In the genomic region with DNA sequence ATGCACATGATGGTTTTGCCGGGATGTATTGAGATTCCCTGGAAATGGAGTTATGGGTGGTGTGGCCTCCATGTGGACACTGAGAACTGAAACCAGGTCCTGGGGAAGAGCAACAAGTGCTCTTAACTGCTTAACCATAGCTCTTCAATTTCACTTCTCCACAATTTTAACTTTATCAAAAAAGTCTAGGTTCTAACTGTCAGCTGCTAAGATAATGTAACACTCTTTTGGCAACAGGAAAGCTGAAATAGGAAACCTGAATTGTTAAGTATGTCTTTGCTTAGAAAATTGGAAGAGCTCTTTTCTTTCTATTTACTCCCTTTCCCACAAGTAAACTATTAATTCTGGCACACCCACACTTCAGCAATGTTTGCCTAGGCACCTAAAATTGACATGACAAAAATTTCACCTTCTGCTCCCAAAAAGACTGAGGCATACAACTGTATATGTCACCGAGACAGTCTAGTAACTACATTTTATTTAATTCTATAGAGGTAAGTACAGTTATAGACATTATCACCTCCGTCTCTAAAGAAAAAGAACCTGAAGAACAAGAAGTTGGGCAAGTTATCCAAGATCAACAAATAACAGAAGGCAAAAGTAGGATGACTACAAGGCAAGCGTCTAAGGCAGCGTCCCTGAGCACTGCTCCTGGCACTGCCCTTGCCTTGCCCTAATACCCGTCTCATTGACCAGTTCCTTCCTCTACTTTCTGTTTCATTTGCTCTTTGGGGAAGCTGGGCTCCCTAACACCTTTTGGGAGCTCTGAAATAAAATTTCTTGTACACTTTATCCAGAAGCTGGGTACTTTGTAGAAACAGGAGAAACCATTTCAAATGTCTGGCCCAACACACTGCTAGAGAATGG, we compare ENCODE assay signal across 20 mouse cellular contexts. TPM values are rescaled to one million over a fixed set of nuclear protein-coding genes. Genes with fewer than 3 reads are reported as not detected.
DNase-seq lines count a peak whose midpoint lies in the region; ATAC-seq lines count a peak whose summit lies in the region.
"Had no signal": no experiment of that assay in that cellular context is flagged by ENCODE, and none has a peak within 500 bp of the region (broad histone marks: within the 10 kb centered on the region; RNA-seq: fewer than 3 reads in every experiment).

No protein-coding gene starts in this region.

- H3K9ac ChIP-seq in kidney, embryonic 16.5 days (replicated peaks; ENCODE audit: low read length) = no peak overlapping the region
- H3K9ac ChIP-seq: embryonic facial prominence, embryonic 12.5 days; heart, embryonic 13.5 days; hindbrain, embryonic 15.5 days; liver, embryonic 14.5 days had no signal

- peaks cover 97% of the 10 kb centered on the region for H3K79me2 ChIP-seq in macrophage (ENCODE audit: inconsistent target)

- 22% methylated on average over 6 of the region's 6 CpGs for WGBS in macrophage (ENCODE audit: missing documents)
- 85% methylated on average over 6 of the region's 6 CpGs for WGBS in kidney, embryonic 16.5 days

- H3K36me3 ChIP-seq in macrophage (ENCODE audit: inconsistent target) = peaks cover 20% of the 10 kb centered on the region; the same call in 1 of the 2 replicates
- peaks cover 35% of the 10 kb centered on the region for H3K36me3 ChIP-seq in kidney, embryonic 16.5 days (ENCODE audit: insufficient read depth, low read length)

- H3K4me1 ChIP-seq in kidney, embryonic 16.5 days (ENCODE audit: insufficient read depth, low read length) = peaks cover 11% of the 10 kb centered on the region; the same call in 1 of the 2 replicates
- H3K4me1 ChIP-seq: embryonic facial prominence, embryonic 12.5 days had no signal

- H3K4me3 ChIP-seq in macrophage (ENCODE audit: inconsistent target) = no peak overlapping the region
- H3K4me3 ChIP-seq in kidney, embryonic 16.5 days (ENCODE audit: low read length) = no peak overlapping the region
- H3K4me3 ChIP-seq: embryonic facial prominence, embryonic 12.5 days; erythroblast, embryonic 14.5 days; heart, embryonic 13.5 days; hindbrain, embryonic 15.5 days had no signal

- peak overlapping the region; percentile 17 for H3K27ac ChIP-seq in macrophage
- H3K27ac ChIP-seq in kidney, embryonic 16.5 days (ENCODE audit: low read length) = no peak overlapping the region
- H3K27ac ChIP-seq: embryonic facial prominence, embryonic 12.5 days; heart, embryonic 13.5 days; hindbrain, embryonic 15.5 days; kidney, postnatal 0 days; liver, embryonic 14.5 days; stomach, postnatal 0 days had no signal

- no peaks in the 10 kb centered on the region for H3K27me3 ChIP-seq in kidney, embryonic 16.5 days (ENCODE audit: insufficient read depth, low read length)
- H3K27me3 ChIP-seq: embryonic facial prominence, embryonic 12.5 days; heart, embryonic 13.5 days; hindbrain, embryonic 15.5 days had no signal

- no peaks in the 10 kb centered on the region for H3K9me3 ChIP-seq in kidney, embryonic 16.5 days (ENCODE audit: low read length)
- H3K9me3 ChIP-seq: embryonic facial prominence, embryonic 12.5 days; heart, embryonic 13.5 days; hindbrain, embryonic 15.5 days had no signal

- DNase-seq in lung, postnatal 36 days = peak; percentile 37
- no peak for DNase-seq in lung, postnatal 14 days
- no peak for DNase-seq in kidney, adult 9 months
- DNase-seq in layer of hippocampus, adult 18-20 months (ENCODE audit: low spot score in 2 of 2) = no peak
- DNase-seq: cerebellum, adult 8-10 months; gastrocnemius, postnatal 10 days; heart, adult 18-20 months; retina, postnatal 1 day had no signal

- no peak overlapping the region for H3K4me2 ChIP-seq in kidney, embryonic 16.5 days (replicated peaks; ENCODE audit: low read depth, low read length)
- H3K4me2 ChIP-seq: embryonic facial prominence, embryonic 12.5 days; heart, embryonic 13.5 days; hindbrain, embryonic 15.5 days had no signal

- peak; percentile 67 for ATAC-seq in common myeloid progenitor, adult 5-6 weeks (replicated peaks; ENCODE audit: low read depth, poor library complexity, severe bottlenecking)
- no peak for ATAC-seq in kidney, embryonic 16.5 days (ENCODE audit: low FRiP score, low TSS enrichment)
- ATAC-seq: forebrain, embryonic 14.5 days; intestine, embryonic 16.5 days had no signal

RNA-seq across cellular contexts. Expression of gene Gtf2a1, which starts 8.8 kb away (rescaled TPM):
- total RNA-seq in common myeloid progenitor, adult 5-6 weeks (2017) = 35.4 and 44.0 TPM in 2 replicates
- total RNA-seq in macrophage (2018; cell fraction: chromatin; rRNA removed) = 100 to 1,000 TPM in 12 of 26 experiments, 10 to 100 TPM in 14; 50.2 to 185 (median 97.3) TPM
- total RNA-seq in macrophage (2018; cell fraction: cytosol; rRNA removed) = 10 to 100 TPM; 53.8 to 87.8 (median 73.5) TPM
- total RNA-seq in macrophage (2018; cell fraction: nucleus; rRNA removed) = 100 to 1,000 TPM in 2 of 26 experiments, 10 to 100 TPM in 24; 53.2 to 115 (median 85.2) TPM
- polyA plus RNA-seq in macrophage (2018) = 25.3 to 34.3 TPM (median 28.7 TPM) in 3 replicates
- 10 to 100 TPM; 53.5 to 54.1 TPM for total RNA-seq in layer of hippocampus, adult 18-20 months (2021)
- 50.3 and 51.3 TPM in 2 replicates for polyA plus RNA-seq in kidney, embryonic 16.5 days (2015; fragmentation: Nextera tagmentation; extraction: Ambion mirVana)
